Mouse (Mus musculus) liver, embryonic 14.5 days (tissue): ENCODE results near the gene Pou2f1.

Experiments used
- CTCF ChIP-seq: IDR thresholded peaks from 2 replicates; pipeline ENCODE4 v1.5.1; 2016; ENCODE audit warnings: antibody characterized with exemption, low read depth, control low read depth
- EP300 ChIP-seq: IDR thresholded peaks from 2 replicates; pipeline ENCODE4 v1.6.1; 2016; ENCODE audit warnings: antibody characterized with exemption, low read depth

DNA sequence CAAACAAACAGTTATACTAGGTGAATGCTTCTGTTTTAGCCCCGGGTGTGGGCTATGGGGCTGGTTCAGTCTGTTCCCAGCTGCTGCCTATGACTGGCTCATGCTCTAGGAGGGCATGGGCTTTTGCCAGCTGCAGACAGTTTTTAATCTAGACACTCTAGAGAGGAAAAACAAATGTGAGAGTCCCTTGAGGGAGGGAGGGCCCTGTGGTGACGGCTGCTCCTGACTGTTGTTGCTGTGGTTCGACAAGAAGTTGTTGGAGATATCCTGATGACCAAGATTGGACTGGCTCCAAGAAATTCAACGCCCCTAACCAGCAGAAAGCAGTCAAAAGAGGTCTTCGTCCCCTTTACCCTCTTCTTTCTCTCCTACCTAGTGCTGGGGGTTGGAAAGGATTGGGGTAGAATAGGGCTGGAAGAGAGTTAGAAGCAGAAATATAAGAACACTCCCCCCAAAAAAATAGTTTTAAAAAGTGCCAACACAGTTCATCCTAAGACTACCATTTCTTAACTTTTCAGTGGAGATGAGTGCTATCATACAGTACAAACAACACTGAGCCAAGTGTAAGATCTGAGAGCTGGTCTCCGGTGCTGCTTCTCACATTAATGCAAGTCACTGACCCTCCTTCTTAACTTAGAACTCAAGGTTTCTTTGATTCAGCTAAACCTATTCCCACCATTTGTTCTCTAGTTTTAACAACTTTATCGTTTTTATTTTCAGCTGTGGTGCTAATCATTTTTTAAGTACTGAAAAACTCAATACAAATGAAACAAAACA lies 25.6 kb downstream of the Pou2f1 start:
- TF ChIP-seq CTCF, result no peak
- no peak for TF ChIP-seq EP300
